Mouse (Mus musculus): ENCODE results near the gene Rnaseh2a. TPM values are rescaled to one million over a fixed set of nuclear protein-coding genes. Genes with fewer than 3 reads are reported as not detected.

Rnaseh2a gene
- polyA plus RNA-seq, 1 experiment = 58.7 TPM

DNA sequence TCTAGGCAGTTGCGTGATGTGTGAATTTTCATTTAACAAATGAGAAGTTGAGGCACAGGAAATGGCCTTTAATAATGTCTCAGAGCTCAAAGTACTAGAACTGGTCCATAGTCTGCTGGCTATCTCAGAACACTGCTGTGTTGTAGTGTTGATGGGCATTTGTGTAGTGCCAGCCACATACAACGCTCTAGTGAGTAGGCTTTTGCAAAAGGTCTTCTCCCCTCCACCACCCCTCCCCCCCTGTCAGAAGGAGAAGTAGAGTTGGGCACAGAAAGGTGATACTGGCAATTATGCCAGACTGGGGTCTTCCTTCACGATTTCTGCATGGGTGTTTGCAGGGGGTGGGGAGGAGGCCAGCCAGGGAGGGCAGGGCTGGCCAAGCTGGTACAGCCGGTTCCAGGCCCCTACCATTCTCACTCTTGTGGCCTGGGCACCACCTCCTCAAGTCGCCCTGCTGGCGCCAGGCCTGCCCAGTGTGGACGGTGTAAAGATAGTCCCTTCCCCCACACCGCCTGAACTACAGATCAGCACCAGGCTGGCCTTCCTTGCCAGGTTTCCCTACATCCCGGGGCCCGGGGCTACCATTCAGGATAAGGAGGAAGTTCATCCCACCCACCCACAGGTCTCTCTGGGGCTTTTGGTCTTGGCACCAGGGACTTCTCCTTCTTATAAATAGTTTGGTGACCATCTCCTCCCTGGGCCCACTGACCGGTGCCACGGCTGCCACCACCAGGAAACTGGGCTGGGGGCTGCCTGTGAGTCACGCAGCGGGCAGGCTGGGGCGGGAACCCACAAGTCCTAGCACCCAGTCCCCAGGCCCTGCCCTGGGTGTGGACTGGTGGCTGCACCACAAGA is 12.3 kb upstream of the Rnaseh2a start:
- H3K4me1 ChIP-seq (ENCODE audit: control insufficient read depth, insufficient read depth, low read length) = peaks cover 5% of the 10 kb centered on the region

DNA sequence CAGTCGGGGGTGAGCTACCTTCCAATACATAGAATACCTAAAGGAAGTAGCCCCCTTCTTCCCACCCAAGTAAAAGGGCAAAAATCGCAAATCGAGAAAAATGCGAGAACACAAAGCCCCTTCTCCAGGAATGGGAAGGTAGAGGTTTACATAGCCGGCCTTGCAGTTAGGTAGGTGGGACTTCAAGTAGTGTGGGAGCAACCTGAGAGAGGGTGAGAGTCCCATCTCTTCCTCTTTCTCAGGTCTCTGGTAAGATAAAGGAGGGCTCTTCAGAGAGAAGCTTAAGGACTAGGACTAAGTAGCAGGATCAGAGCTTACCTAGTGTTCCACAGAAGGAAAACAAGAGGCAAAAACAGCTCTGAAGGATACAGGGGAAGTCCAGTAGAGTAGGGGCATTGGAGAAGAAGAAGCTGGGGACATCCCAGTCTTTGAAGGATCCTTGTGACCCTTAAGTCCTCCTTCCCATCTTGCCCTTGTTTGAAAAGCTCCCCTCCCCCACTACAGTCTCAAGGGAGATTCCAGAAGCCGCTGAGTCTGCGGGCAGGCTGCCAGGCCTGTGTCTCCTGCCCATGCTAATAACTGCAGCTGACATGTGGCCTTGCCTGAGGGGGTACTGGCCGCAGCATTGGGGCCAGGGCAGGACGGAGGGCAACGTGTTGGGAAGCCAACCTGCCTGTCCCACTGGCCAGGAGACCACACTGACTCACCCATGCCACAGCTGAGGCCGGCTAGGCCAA is 11.2 kb upstream of the Rnaseh2a start:
- DNase-seq = peak; percentile 57 to 64
- no peak overlapping the region for H3K27ac ChIP-seq (ENCODE audit: insufficient read depth, low read length)
- H3K4me3 ChIP-seq (replicated peaks; ENCODE audit: insufficient read depth, low read depth, low read length) = no peak overlapping the region
- H3K4me1 ChIP-seq (ENCODE audit: control insufficient read depth, insufficient read depth, low read length) = peaks cover 3% of the 10 kb centered on the region; the same call in 1 of the 2 replicates
- TF ChIP-seq POLR2A (IDR thresholded peaks at IDR 0.05; ENCODE audit: borderline replicate concordance, insufficient read depth, low read length) = no peak
- TF ChIP-seq CTCF (IDR thresholded peaks at IDR 0.05; ENCODE audit: borderline replicate concordance, insufficient read depth, low read depth, low read length) = no peak
- H3K27me3 ChIP-seq (ENCODE audit: control insufficient read depth, insufficient read depth, low read length) = no peaks in the 10 kb centered on the region
- 32% methylated on average over 11 of the region's 11 CpGs for WGBS

More for the DNA sequence above, 12.3 kb upstream of the Rnaseh2a start:
- no peaks in the 10 kb centered on the region for H3K27me3 ChIP-seq (ENCODE audit: control insufficient read depth, insufficient read depth, low read length)
- no peak overlapping the region for H3K27ac ChIP-seq (ENCODE audit: insufficient read depth, low read length)
- no peak overlapping the region for H3K4me3 ChIP-seq (replicated peaks; ENCODE audit: insufficient read depth, low read depth, low read length)
- DNase-seq = peak in 1 of 2 experiments; percentile 14
- TF ChIP-seq POLR2A (IDR thresholded peaks at IDR 0.05; ENCODE audit: borderline replicate concordance, insufficient read depth, low read length) (no peak), CTCF (IDR thresholded peaks at IDR 0.05; ENCODE audit: borderline replicate concordance, insufficient read depth, low read depth, low read length) (no peak)
- 61% methylated on average over 15 of the region's 15 CpGs for WGBS

DNA sequence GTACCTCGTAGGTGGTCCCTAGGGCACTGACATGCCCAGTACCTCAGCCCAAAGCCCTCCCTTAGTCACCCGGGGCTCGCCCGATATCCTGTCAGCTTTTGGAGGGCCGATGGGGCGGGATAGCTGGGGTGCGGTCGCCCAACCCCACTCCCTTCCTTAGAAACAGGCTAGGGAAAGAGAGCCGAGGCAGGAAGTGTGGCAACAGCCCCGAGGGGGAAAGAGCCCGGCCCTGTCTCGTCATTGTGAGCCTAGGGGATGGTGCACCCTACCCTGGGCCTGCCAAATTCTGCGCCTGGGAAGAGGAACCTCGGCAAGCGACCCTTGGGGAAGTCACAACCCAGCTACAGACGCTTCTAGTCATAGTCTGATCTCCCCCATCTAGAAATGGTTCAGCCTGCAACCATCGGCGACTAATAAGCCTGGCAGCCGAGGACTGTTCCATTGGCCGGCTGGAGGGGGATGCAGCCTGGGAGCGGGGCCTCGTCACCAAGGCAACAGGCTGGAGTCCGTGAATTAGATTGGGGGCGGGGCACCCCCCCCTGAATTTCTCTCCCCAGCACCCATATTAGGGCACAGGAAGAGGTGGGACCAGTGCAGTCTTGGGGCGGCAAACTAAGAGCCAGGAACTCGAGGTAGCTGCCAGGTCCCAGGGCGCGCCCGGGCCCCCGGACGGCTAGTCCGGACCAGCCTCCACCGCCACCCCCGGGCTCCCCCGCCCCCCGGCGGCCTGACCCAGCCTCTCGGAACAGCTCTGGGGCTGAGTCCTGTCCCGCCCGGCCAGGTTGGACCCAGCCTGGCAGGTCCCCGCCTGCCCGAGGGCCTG is 10.2 kb upstream of the Rnaseh2a start:
- Histone ChIP-seq H3K4me3 (replicated peaks; ENCODE audit: insufficient read depth, low read depth, low read length) (peak overlapping the region; percentile 55), H3K27me3 (ENCODE audit: control insufficient read depth, insufficient read depth, low read length) (no peaks in the 10 kb centered on the region), H3K4me1 (ENCODE audit: control insufficient read depth, insufficient read depth, low read length) (peaks cover 3% of the 10 kb centered on the region; the same call in 1 of the 2 replicates), H3K27ac (ENCODE audit: insufficient read depth, low read length) (peak overlapping the region; percentile 4; the same call in 1 of the 2 replicates)
- TF ChIP-seq CTCF (IDR thresholded peaks at IDR 0.05; ENCODE audit: borderline replicate concordance, insufficient read depth, low read depth, low read length) = no peak
- TF ChIP-seq POLR2A (IDR thresholded peaks at IDR 0.05; ENCODE audit: borderline replicate concordance, insufficient read depth, low read length) = no peak
- peak; percentile 90 to 91 for DNase-seq
- 4% methylated on average over 42 of the region's 42 CpGs for WGBS

DNA sequence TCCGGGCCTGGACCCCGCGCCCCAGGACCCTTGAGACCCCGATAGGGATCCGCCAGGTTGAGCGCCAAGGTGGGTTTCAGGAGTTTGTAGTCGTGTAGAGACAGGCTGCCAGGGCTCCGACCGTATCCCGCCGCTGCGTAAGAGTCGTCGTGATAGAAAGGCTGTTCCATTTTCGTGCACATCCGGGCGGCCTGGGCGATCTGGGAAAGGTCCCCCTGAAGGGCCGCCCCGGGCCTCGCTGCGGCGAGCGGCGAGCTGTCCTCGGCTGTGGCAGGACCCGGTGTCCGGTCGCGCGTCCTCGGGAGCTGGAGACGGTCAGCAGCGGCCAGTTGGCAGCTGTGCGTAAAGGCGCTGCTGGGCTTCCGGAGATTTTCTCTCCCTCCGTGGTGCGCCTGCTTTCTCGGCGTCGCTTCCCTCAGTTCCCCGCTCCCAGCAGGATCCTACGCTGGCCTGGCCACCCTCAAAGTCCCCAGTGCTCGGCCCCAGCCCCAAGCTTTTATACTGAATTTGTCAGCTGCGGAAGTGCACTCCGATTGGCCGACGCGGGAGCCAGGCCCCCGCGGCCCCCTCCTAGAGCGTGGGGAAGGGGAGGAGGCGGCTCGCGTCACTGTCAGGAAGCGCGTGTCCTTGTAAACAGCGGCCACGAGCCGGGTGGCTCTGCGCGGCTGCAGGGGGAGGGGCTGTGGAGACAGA is 8.8 kb upstream of the Rnaseh2a start, which contains the start of gene Junb:
Gene Junb, minus strand, starts transcription at position 471 of the 693 bp plus-strand sequence.
- Histone ChIP-seq H3K4me1 (ENCODE audit: control insufficient read depth, insufficient read depth, low read length) (peaks cover 3% of the 10 kb centered on the region), H3K27me3 (ENCODE audit: control insufficient read depth, insufficient read depth, low read length) (no peaks in the 10 kb centered on the region), H3K27ac (ENCODE audit: insufficient read depth, low read length) (peak within 1 kb of the TSS; percentile 82), H3K4me3 (replicated peaks; ENCODE audit: insufficient read depth, low read depth, low read length) (peak within 1 kb of the TSS; percentile 54)
- WGBS = under 1% methylated on average over 63 of the region's 63 CpGs
- peak; percentile 99 for TF ChIP-seq POLR2A (IDR thresholded peaks at IDR 0.05; ENCODE audit: borderline replicate concordance, insufficient read depth, low read length)
- no peak for TF ChIP-seq CTCF (IDR thresholded peaks at IDR 0.05; ENCODE audit: borderline replicate concordance, insufficient read depth, low read depth, low read length)
- DNase-seq = peak; percentile 91 to 94

DNA sequence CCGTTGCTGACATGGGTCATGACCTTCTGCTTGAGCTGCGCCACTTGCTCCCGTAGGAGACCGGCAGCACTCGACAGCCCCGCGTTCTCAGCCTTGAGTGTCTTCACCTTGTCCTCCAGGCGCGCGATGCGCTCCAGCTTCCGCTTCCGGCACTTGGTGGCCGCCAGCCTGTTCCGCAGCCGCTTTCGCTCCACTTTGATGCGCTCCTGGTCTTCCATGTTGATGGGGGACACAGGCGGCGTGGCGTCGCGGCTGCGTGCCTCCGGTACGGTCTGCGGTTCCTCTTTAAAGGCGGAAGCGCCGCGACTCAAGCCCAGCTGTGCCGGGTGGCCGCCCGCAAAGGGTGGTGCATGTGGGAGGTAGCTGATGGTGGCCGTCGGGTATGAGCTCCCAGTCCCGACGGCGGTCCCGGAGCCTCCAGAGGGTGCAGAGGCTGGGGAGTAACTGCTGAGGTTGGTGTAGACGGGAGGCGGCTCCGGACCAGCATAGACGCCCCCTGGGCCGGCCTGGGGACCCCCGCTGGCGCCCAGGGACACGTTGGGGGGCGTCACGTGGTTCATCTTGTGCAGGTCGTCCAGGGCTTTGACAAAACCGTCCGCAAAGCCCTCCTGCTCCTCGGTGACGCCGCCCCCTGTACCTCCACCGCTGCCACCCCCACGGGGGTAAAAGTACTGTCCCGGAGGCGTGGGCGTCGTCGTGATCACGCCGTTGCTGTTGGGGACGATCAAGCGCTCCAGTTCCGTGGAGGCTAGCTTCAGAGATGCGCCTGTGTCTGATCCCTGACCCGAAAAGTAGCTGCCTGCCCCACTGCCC is 8.1 kb upstream of the Rnaseh2a start:
- peak overlapping the region; percentile 54 for H3K4me3 ChIP-seq (replicated peaks; ENCODE audit: insufficient read depth, low read depth, low read length)
- DNase-seq = peak; percentile 59 to 63
- TF ChIP-seq POLR2A (IDR thresholded peaks at IDR 0.05; ENCODE audit: borderline replicate concordance, insufficient read depth, low read length) (no peak), CTCF (IDR thresholded peaks at IDR 0.05; ENCODE audit: borderline replicate concordance, insufficient read depth, low read depth, low read length) (no peak)
- peaks cover 3% of the 10 kb centered on the region for H3K4me1 ChIP-seq (ENCODE audit: control insufficient read depth, insufficient read depth, low read length)
- peak overlapping the region; percentile 82 for H3K27ac ChIP-seq (ENCODE audit: insufficient read depth, low read length)
- under 1% methylated on average over 70 of the region's 70 CpGs for WGBS
- H3K27me3 ChIP-seq (ENCODE audit: control insufficient read depth, insufficient read depth, low read length) = no peaks in the 10 kb centered on the region

DNA sequence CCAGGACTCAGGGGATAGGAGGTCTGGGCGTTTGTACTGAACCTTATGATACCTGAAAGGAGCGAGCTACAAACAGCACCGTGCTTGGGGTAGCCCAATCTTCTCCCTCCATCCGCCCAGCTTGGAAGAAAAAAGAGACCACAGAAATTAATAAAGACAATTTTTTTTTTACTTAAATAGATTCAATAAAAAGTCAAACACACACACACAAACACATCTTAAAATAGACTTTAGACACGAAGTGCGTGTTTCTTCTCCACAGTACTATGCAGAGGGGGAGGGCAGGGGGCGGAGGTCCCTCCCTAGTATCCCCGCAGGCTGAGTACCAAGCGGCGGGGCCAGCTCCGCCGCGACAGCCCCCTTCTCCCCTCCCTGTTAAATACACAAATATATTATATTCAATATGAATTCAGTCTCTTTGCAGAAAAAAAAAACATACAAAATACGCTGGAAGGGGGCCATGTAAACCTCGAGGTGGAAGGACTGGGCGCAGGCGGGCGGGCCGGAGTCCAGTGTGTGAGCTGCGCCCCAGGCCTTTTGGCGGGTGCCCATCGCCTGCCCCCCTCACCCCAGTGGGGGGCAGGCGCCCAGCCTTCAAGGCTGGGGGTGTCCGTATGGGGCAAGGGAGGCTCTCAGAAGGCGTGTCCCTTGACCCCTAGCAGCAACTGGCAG is 7.3 kb upstream of the Rnaseh2a start:
- H3K4me1 ChIP-seq (ENCODE audit: control insufficient read depth, insufficient read depth, low read length) = peaks cover 3% of the 10 kb centered on the region
- H3K27ac ChIP-seq (ENCODE audit: insufficient read depth, low read length) = peak overlapping the region; percentile 24; the same call in 1 of the 2 replicates
- WGBS = under 1% methylated on average over 25 of the region's 25 CpGs
- no peak for DNase-seq
- H3K4me3 ChIP-seq (replicated peaks; ENCODE audit: insufficient read depth, low read depth, low read length) = peak overlapping the region; percentile 54
- TF ChIP-seq CTCF (IDR thresholded peaks at IDR 0.05; ENCODE audit: borderline replicate concordance, insufficient read depth, low read depth, low read length) (no peak), POLR2A (IDR thresholded peaks at IDR 0.05; ENCODE audit: borderline replicate concordance, insufficient read depth, low read length) (0 out of 2 replicates have a peak, but pooled peaks have one; percentile 58)
- H3K27me3 ChIP-seq (ENCODE audit: control insufficient read depth, insufficient read depth, low read length) = no peaks in the 10 kb centered on the region
